Mouse (Mus musculus): ENCODE results near the gene Tiam2.

DNA sequence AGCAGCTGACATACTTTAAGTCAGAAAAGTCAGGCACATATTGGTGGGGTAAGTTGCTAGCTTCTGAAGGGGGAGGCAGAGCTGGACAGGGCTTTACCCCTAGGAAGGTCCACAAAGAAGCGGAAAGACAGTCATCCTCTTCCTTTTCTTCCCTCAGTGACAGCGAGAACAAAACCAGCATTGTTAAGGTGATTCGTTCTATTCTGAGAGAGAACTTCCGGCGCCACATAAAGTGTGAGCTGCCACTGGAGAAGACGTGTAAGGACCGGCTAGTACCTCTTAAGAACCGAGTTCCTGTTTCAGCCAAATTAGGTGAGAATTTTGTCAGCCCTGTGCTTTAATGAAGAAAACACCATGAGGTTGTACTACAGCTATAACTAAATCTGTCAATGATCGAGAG lies 190.0 kb downstream of the Tiam2 start:
- TF ChIP-seq CTCF (IDR thresholded peaks at IDR 0.05; ENCODE audit: control insufficient read depth, insufficient read depth, low read length) (no peak), POLR2A (IDR thresholded peaks at IDR 0.05; ENCODE audit: borderline replicate concordance, control insufficient read depth, low read depth, low read length) (no peak)

Measured in bone marrow, adult 2 months (tissue).